Mouse (Mus musculus): ENCODE data around the gene Cdc42bpa.

Cdc42bpa gene

DNA sequence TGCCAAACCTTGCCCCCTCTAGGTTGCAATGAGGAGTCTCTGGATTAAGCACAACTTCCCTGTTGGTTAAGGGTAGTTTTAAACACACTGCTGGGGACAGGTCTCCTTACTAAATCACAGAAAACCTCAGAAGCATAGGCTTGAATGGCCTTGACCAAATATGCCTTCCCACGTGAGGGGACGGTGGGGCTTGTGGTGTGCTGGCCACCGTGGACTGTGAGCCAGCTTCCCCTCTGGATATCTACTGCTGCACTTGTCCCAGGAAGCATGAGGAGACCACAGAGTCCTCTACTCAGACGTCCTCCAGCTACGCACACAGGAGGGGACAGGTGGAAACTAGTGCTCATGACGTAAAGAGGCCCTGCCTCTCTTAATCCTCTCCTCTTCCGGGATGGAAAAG lies 202.7 kb downstream of the Cdc42bpa start:
- no peak for DNase-seq (ENCODE audit: low spot score in 2 of 2)

DNA sequence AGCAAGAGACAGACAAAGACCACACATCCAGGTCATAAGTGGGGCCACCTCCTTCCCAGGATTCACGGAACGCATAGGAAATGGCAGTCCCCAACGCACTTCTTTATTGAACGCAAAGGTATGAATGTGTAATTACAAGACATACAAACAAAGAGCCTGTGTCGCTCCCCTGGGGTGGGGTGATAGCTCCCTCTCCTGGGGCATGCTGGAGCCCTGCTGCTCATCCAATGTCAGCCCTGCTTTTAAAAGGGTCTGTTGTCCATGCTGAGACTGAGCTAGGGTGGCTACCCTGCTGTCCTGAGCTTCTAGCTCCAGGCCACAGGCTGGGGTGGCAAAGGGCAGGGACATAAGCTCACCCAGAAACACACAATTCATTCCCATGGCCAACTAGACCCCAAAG lies 206.3 kb downstream of the Cdc42bpa start:
- DNase-seq (ENCODE audit: low spot score in 2 of 2): no peak

DNA sequence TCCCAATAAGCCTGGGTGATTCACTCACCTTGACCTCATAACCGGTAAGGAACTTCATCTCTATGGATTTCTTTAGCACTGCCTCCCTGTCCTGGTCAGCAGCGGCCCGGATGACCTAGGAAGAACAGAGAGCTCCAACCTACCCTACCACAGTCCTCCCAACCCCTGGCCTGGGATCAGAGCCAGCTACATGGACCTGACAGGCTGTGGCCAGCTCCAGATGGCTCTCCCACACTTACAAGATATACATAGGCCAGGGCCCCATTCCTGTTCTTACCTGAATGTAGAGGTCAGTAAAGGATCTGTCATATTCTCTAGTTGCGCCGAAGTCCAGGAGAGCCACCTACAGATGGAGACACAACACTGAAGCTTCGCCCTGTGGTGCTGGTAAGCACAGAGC lies 208.0 kb downstream of the Cdc42bpa start:
- no peak for DNase-seq (ENCODE audit: low spot score in 2 of 2)

DNA sequence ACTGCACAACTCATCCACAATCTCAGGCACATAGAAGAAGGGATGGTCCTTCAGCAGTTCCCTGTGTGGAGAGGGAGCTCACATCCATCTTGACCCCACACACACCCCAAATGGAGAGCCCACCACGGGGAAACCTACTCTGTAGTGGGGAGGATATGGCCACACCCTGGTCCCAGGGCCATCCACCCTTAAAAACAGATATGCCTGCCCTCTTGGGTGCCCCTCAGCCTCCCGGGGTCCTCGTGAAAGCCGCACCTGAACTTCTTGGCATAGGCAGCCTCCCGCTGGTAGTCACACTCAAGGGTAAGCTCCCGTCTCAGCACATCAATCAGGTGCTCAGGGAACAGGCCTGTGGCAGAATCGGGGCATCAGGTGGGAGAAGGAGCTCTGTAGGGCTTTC lies 208.9 kb downstream of the Cdc42bpa start:
- DNase-seq (ENCODE audit: low spot score in 2 of 2): no peak

DNA sequence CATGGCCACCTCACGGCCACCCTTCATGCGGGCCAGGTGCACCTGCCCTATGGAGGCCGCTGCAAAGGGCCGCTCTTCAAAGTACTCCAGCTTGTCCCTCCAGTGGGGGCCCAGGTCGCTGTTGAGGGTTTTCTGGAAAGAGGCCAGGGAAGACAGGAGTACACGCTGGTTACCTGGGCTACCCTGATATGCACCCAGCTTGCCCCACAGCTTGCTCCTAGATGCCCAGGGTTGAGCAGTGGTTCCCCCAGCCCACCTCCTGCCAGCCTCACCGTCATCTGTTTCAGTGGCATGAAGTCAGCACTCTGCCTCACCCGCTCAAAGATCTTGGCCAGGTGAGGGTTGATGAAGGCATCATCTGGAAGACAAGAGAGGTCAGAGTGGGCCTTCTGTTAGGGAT lies 209.8 kb downstream of the Cdc42bpa start:
- DNase-seq (ENCODE audit: low spot score in 2 of 2): no peak

DNA sequence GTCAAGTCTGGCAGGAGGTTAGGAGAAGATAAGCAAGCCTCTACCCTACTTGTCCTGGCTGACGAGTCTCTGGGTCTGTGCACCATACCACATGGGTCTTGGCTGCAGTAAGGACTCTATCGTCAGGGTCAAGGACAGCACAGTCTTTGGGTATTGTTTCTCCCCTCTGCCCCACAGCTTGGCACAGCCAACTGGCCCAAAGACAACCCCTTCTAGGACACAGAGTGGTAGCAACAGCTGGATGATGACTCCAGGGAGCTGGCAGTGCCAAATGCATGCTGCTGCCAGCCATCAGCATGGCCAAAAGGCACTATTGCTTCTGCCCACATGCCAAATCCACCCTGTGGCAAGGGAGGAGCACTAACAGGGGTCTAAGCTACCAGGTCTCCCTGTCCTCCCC lies 211.6 kb downstream of the Cdc42bpa start:
- DNase-seq (ENCODE audit: low spot score in 2 of 2): no peak

DNA sequence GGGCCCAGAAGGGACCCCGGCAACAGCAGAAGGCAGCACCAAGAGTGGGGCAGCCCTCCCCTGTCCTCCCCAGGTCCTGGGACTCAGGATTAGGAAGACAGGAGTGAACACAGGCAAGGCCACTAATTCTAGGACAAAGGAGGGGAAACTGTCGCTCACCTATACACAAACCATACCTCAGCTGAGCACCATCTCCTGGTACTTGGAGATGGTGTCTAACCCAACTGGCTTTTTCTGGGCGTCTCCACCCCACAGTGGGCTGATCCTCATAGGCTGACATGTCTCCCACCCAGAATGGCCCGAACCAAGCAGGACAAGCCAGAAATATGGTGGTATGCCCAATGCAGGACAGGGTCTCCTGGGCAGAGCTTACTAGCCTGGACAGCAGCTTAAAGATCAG lies 212.3 kb downstream of the Cdc42bpa start:
- DNase-seq (ENCODE audit: low spot score in 2 of 2): no peak

DNA sequence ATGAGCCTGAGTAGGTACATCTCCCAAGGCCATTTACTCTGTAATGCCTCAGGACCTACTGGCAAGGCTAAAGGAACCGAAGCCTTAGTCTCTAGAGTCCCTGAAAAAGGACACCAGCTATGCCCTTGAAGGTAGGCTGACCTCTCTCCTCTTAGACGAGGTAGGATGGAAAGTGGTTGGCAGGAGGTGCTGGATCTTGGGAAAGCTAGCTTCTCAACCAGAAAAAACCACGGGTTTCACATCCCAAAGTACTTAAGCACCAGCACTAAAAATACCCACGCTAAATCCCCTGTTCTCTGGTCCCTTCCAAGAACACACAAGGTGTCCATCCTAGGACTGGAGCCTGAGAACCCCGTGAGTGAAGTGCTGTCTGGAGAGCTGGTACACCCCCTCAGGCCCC lies 212.7 kb downstream of the Cdc42bpa start:
- DNase-seq (ENCODE audit: low spot score in 2 of 2): no peak

DNA sequence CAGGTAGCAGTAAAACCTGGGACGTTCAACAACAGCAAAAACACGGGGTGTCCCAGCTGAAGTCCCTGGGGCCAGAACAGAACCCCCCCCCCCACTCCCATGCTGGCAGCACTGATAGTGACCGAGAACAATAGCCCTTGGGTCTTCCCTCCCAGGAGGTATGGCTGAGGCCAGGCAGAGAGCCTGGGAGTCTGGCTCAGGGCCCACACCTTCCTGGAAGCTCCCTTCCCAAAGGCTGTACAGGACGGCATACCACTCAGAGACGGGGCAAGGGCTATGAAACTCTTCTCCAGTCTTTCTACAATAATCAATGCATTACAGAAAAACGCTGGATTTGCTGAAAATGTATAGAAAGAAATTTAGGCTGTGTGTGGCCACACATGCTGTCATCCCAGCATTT lies 214.4 kb downstream of the Cdc42bpa start:
- DNase-seq (ENCODE audit: low spot score in 2 of 2): no peak

DNA sequence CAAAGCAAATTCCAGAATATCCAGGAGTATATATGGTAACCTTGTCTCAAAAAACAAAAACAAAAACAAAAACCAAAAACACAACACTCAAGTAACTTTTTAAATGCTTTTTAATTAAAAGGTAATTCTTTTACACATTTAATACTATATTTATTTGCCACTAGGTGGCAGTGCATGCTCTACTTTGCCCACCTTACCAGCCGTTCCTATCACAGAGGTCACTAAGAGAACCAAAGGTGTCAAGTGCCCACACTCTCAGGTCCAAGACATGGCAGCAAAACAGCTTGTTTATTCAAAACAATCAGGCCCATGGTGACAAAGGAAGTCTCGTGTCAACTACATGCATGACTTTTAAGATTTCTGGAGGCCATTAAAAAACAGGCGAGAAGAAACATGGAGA lies 214.9 kb downstream of the Cdc42bpa start:
- no peak for DNase-seq (ENCODE audit: low spot score in 2 of 2)

DNA sequence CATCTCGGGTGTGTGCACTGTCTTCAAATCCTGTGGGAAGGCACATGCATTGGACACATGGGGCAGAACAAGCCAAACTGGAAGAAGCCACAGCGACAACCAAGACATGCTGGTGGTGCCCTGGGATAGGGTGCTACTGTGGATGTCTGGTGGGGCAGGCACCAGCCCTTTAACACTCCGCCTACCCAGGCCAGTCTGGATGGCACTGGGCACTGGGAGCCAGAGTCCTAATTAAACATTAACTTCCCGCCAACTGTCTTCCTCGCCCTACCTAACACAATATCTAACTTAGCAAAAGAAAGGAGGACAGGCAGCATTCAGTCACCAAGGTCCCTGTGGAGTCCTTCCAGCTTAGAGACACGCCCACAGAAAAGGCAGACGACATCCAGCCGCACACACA lies 215.4 kb downstream of the Cdc42bpa start:
- DNase-seq (ENCODE audit: low spot score in 2 of 2): no peak

DNA sequence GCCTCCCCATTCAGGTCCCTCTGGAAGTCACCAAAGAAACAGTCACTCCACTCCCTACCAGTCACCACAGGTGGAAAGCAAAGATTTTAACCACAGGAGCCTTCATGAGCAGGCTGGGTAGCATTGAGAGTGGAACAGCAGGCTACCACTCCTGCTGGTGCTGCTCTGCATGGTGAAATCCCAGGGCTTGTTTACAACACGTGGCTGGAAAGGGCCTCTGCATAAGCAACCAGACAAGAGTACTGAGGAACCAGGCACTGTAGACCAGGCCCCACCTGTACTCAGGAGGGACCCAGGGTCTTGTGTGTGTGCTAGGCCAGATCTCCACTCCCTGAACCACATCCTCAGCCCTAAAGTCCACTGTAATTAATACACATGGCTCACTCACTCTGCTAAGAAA lies 216.5 kb downstream of the Cdc42bpa start:
- no peak for DNase-seq (ENCODE audit: low spot score in 2 of 2)

DNA sequence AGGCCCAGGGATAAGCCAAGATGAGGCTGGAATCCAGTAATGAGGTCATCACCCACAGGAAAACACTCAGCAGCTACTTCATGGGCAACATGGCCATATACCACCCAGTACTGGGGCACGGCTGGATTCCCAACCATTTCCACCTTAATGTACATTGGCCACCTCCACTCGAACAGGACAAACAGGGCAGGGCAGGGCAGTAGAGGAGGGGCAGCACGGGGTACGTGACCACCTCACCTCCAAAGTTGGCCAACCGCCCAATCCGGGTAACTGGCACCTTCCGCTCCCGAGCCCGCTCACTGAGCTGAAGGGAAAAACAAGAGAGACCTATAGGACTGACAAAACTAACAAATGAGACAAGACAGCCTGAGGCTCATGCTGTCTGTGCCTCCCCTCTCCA lies 218.1 kb downstream of the Cdc42bpa start:
- DNase-seq (ENCODE audit: low spot score in 2 of 2): no peak

DNA sequence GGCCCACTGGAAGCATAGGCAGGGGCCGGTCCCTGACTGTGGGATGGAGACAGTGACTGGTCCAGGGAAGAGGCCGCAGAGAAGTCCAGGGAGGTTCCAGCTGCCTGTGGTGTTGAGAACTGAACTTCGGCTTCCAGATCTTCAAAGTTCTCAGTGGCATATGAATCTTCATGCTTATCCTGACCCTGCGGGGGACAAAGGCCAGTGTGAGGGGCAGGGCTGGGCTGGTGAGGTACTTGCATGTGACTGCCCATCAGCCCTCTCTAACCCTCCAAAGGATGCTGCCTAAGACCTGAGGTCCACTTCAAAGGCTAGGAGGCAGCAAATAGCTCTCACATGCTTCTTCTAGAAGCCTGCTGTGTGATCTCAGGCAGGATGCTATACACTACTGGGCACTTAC lies 218.8 kb downstream of the Cdc42bpa start:
- no peak for DNase-seq (ENCODE audit: low spot score in 2 of 2)

DNA sequence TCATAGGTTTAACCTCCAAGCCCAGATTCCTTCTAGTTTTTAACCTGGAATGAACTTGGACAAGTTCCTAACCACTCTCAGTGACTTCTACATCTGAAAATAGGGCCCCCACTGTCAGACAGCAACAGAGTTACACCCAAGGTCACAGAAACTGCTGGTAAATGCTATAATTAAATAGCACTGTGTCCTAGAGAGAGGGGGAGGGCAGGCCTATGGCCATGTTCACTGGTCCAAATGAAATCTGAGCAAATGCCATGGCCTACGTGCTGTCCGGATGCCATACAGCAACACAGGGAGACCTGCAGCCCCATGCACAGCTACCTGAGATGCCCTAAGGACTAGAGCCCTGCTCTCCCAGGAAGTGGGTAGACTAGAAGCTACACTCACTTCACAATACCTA lies 219.6 kb downstream of the Cdc42bpa start:
- DNase-seq (ENCODE audit: low spot score in 2 of 2): no peak

DNA sequence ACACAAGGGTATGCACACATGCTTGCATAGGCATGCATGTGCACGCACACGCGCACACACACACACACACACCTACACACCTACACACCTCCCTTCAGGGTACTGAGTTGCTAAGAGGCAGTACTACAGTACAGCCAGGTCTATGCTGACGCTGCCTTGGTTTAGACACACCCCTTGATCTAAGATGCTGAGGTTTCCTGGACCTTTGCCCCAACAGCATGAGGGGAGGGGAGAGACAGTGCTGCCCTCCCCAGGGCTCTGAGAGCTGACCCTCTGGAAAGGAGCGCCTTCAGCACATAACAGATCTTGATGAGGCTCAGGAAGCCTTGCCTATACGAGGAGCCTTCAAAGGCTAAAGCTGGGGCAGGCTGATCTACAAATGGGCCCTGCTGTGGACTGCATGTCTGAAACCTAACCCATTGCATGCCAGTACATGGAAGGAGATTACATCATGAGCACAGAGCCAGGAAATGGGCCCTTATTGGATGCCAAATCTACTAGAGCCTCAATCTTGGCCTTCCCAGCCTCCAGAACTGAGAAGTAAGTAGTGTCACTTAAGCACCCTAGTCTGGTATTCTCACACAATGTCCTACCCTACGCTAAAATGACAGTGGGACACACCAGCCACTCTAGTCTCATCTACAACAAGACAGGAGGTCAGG lies 221.2 kb downstream of the Cdc42bpa start:
- no peak for DNase-seq (ENCODE audit: low spot score in 2 of 2)

DNA sequence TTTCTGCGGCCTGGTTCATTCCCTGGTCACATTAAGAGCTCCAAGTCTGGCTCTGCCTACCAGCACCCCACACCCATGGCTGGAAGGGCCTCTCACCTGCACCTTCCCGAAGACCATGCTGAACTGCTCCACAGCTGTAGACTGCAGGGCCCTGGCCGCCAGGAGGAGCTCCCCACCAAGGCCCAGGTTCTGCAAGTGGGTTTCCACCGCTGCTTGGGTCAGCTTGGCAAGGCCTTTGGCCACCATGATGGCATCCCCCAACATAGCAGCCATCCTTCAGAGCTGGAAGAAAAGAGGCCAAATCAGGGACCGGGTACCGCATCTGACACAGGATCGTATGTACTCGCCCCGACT lies 221.7 kb downstream of the Cdc42bpa start:
- no peak for DNase-seq (ENCODE audit: low spot score in 2 of 2)

DNA sequence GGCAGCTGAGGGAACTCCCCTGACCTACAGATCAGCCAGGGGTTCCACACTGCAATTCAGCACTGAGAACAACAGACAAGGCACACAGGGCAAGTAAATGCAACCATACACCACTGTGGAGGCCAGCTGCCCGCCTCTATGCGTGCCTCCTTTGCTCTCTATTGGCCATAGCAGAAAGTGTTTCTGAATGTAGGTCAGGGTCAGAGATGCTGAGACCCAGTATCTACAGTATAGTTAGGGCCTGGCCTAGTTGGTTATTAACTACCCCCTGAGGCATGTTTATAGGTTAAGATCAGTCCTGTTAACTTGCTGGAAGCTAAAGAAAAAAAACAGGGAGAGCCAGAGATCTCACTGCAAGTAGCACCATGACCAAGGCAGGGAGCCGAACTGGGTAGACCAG lies 222.5 kb downstream of the Cdc42bpa start:
- no peak for DNase-seq (ENCODE audit: low spot score in 2 of 2)

DNA sequence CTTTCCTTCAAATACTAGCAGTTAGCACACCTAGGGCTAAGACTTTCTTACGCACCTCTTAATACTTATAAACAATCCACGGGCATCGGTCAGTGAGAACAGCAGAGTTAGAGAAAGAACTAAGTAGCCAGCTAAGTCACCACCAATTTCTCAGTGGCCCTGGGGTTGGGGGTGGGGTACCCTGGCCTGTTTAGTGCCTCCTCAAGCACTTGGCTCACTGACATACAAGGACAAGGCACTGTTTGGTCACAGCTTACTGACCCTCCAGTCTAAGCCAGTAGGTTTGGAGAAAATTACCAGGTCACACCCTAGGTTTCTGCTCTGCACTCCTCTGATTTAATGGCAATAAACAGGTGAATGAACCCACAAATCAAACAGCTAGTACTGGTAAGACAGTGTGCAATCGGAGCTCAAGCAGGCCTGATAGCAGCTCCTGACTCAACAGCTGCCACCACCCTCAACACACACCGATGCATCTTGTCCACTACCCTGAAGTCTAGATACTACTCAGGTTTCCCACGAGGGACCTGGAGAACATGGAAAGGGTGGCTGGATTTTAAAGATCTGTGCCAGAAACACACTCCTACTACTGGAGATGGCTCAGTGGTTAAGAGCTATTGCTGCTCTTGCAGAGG lies 223.4 kb downstream of the Cdc42bpa start:
- no peak for DNase-seq (ENCODE audit: low spot score in 2 of 2)

DNA sequence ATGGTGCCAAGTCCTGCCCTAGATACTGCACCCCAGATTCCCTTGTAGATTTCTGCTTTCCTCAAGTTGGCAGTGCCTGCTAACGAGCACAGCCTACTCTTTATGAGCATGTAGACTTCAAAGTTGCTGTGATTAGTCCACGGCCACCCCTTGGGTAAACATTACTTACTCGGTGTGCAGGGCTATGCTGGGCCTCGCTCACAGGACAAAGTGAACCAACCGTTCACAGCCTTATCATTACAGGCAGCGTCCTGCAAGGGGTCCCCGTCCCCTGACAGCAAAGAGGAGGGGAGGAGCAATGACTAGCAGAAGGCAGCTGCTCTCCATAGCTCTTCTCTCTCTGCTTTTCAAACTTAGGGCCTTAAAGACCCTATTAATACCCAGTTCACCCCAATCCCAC lies 224.5 kb downstream of the Cdc42bpa start:
- no peak for DNase-seq (ENCODE audit: low spot score in 2 of 2)

DNA sequence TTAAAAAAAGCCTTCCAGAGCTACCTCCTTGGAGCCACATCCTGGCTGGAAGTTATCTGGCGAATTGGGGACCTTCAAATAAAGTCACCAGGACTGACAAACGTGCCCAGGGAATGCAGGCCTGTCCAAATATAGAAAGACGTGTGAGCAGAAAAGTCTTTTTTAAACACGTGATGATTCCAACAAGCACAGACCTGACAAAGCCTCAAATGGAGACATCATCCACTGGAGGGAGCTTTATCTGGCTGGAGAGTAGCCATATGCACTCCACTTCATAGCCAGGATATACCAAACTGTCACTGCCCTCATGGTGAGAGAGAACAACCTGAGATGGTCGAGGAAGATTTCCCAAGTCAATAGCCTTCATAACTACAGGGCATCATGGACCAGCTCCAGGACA lies 225.6 kb downstream of the Cdc42bpa start:
- DNase-seq (ENCODE audit: low spot score in 2 of 2): no peak

DNA sequence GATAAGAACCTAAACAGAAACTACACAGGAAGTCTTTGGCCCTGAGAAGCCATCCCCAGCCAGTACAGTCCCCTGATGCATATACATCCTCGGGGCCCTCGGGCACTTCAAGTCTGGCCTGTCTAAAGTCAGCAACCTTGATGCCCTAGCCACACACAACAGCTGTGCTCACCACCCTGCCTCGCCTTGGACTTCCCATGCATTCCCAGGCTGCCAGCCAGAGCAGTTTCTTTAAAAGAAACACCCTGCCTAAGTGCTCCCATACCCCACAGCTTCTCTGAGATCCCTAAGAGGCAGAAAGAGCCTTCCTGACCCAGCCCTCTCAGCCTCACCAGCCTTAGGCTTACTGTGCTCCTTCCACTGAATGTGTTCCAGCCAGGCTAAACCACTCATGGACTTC lies 226.1 kb downstream of the Cdc42bpa start:
- DNase-seq (ENCODE audit: low spot score in 2 of 2): no peak

DNA sequence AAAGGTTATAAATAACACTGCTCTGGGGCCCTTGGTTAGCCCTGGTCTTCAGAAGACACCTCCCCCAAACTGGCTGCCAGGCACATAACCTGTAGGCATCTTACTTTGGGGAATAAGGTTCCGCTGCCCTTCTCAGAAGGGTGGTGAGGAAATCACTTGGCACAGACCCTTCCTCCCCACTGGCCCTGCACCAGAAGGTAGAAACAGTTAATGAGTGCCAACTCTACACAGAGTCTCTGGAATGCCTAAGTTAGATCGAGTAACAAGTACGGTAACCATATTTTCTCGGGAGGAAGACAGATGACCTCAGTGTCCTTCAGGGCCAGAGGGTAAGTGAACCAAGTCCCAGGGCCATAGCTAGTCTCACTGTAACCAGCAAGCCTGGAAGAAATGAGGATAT lies 228.7 kb downstream of the Cdc42bpa start:
- no peak for DNase-seq (ENCODE audit: low spot score in 2 of 2)

DNA sequence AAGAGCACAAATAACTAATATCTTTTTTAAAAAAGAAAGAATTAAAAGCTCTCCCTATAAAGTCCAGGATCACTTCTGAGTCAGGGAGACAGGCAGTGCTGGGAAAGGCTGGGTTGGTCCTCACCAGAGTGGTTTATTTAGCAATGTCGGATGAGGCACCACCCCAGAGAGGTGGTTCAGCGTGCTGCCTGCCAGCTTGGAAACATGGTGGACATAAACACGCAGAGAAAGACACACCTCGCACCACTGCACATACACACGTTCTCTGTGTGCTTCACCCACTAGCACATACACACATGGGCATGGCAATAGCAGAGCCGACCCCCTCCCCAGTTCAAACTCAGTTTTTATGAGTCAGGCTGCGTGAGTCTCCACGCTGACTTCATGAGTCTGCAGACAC lies 230.8 kb downstream of the Cdc42bpa start:
- DNase-seq (ENCODE audit: low spot score in 2 of 2): no peak
